Mouse (Mus musculus): Measurements from ENCODE around the gene Fam13c. TPM values are rescaled to one million over a fixed set of nuclear protein-coding genes. Genes with fewer than 3 reads are reported as not detected.
"Not testable (repeated sequence)": the region's sequence is repeated elsewhere in the genome, so short reads cannot be mapped to it uniquely, and the experiment has no call there.

The Fam13c gene
- polyA plus RNA-seq, 1 experiment = 0.69 TPM

DNA sequence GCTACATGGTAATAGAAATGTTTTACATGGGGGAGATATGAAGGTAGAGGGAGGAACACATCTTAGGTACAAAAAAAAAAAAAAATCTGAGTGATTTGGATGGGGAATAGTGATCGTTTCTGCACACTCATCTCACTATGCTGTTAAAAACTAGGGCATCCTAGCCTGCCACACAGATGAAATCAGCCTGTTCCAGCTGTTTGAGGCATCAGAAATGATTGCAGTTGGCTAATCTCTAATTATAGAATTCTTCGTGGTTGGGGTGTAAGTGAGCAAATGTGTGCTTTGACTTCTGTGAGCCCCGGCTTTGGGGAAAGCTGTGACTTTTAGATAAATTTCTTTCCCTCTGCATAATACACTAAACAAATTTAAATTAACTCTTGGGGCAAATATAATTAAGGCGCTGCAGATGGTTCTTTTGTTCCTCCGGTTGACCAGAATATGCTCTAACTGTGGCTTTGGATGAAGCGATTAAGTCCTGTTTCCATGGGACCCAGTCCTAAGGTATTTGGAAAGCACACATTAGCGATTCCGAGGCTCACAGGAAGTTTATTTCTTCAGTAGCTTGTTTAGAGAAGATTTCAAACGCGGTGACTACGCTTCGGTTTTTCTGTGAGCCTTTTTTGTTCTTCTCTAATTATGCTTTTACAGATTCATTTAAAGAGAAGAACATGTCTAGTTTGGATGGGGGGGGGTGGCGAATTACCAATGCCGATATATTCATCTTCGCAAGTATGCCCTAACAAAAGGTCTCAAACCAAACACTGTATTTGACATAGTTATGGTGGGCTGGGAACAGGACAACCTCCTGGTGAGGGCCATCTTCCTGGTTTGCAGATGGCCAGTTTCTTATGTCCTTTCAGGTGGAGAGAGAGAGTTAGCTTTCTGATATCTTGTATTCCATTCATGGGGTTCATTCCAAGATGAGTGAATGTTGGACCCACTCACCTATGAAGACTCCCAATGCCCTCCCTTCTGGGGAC is 20.7 kb upstream of the Fam13c start:
- no peak overlapping the region for H3K27ac ChIP-seq (ENCODE audit: control insufficient read depth, insufficient read depth, low read length)
- no peaks in the 10 kb centered on the region for H3K27me3 ChIP-seq (ENCODE audit: control insufficient read depth, insufficient read depth, low read length)
- H3K4me3 ChIP-seq (ENCODE audit: control insufficient read depth, insufficient read depth, low read length) = no peak overlapping the region
- no peaks in the 10 kb centered on the region for H3K4me1 ChIP-seq (replicated peaks; ENCODE audit: control insufficient read depth, insufficient read depth, low read length)
- no peak for DNase-seq
- H3K36me3 ChIP-seq (ENCODE audit: control insufficient read depth, insufficient read depth, low read length) = no peaks in the 10 kb centered on the region
- TF ChIP-seq POLR2A (IDR thresholded peaks at IDR 0.05; ENCODE audit: control insufficient read depth, extremely low read depth, insufficient read depth, low read length, poor library complexity) = no peak
- TF ChIP-seq CTCF (IDR thresholded peaks at IDR 0.05; ENCODE audit: borderline replicate concordance, control insufficient read depth, extremely low read depth, insufficient read depth, low read length, poor library complexity) = no peak
- 82% methylated on average over 15 of the region's 15 CpGs for WGBS

DNA sequence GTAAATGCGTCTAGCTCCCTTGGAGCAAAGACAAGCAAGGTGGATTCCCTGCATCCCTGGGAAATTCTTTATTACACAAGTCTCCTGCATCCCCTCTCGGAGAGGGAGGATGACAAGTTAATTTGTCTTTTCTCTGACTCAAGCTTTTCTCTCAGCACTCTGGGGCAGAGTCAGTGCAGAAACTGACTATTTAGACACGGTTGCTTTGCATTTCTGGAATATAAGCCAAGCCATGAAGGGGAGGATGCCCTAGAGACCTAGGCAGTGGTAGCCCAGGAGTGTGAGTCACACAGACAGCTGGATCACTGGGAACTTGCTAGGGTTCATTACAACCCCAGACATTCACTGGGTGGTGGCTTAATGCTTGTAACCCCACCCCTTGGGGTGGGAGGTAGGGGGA is 13.9 kb upstream of the Fam13c start:
- no peak for DNase-seq
- no peak overlapping the region for H3K4me3 ChIP-seq (ENCODE audit: control insufficient read depth, insufficient read depth, low read length)
- H3K36me3 ChIP-seq (ENCODE audit: control insufficient read depth, insufficient read depth, low read length) = no peaks in the 10 kb centered on the region
- H3K27ac ChIP-seq (ENCODE audit: control insufficient read depth, insufficient read depth, low read length) = no peak overlapping the region
- no peaks in the 10 kb centered on the region for H3K27me3 ChIP-seq (ENCODE audit: control insufficient read depth, insufficient read depth, low read length)
- TF ChIP-seq POLR2A (IDR thresholded peaks at IDR 0.05; ENCODE audit: control insufficient read depth, extremely low read depth, insufficient read depth, low read length, poor library complexity) (no peak), CTCF (IDR thresholded peaks at IDR 0.05; ENCODE audit: borderline replicate concordance, control insufficient read depth, extremely low read depth, insufficient read depth, low read length, poor library complexity) (no peak)
- no peaks in the 10 kb centered on the region for H3K4me1 ChIP-seq (replicated peaks; ENCODE audit: control insufficient read depth, insufficient read depth, low read length)
- WGBS = 83% methylated on average over 3 of the region's 3 CpGs

DNA sequence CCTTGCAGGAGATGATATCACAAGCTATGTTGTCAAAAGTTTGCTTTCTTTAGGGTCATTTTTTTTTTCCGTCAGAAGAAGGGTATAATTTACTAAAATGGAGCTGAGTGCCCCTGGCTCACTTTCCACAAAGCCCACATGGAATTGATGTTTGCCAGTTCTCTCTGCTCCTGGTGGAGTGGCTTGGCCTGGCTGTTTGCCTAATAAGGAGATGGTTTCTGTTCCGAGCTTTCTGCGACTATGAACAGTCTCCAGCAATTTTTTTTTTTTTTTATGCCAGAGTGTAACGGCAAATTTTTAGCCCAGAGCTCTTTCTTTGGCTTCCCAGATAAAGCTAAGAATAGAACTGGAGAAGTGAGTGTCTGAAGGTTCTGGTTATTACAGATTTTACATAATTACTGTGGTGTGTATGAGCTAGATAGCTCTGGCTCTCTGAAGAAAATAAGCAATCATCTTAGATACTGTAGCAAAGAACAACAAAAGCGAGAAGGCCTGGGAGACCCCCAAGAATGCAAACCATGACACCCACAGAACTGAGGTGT is 12.1 kb upstream of the Fam13c start:
- Histone ChIP-seq H3K4me3 (ENCODE audit: control insufficient read depth, insufficient read depth, low read length) (no peak overlapping the region), H3K27me3 (ENCODE audit: control insufficient read depth, insufficient read depth, low read length) (no peaks in the 10 kb centered on the region), H3K4me1 (replicated peaks; ENCODE audit: control insufficient read depth, insufficient read depth, low read length) (no peaks in the 10 kb centered on the region), H3K36me3 (ENCODE audit: control insufficient read depth, insufficient read depth, low read length) (no peaks in the 10 kb centered on the region), H3K27ac (ENCODE audit: control insufficient read depth, insufficient read depth, low read length) (no peak overlapping the region)
- DNase-seq = no peak
- TF ChIP-seq CTCF (IDR thresholded peaks at IDR 0.05; ENCODE audit: borderline replicate concordance, control insufficient read depth, extremely low read depth, insufficient read depth, low read length, poor library complexity) (no peak), POLR2A (IDR thresholded peaks at IDR 0.05; ENCODE audit: control insufficient read depth, extremely low read depth, insufficient read depth, low read length, poor library complexity) (no peak)
- 90% methylated on average over 5 of the region's 5 CpGs for whole genome bisulfite sequencing

DNA sequence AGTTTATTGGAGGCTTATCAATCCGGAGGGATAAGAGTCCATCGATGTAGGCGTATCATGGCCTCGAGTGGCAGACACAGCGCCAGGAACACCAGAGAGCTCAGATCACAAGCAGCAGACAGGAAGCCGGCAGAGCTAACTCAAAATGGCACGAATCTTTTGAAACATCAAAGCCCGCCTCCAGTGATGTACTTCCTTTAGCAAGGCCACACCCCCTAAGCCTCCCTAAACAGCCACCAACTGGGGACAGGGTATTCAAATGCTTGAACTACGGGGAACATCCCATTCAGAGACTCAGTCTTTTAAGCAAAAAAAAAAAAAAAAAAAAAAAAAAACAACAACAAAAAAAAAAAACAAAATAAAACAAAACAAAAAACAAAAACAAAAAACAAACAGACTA is 10.9 kb upstream of the Fam13c start:
- Histone ChIP-seq H3K27me3 (ENCODE audit: control insufficient read depth, insufficient read depth, low read length) (no peaks in the 10 kb centered on the region), H3K4me3 (ENCODE audit: control insufficient read depth, insufficient read depth, low read length) (no peak overlapping the region), H3K4me1 (replicated peaks; ENCODE audit: control insufficient read depth, insufficient read depth, low read length) (no peaks in the 10 kb centered on the region), H3K27ac (ENCODE audit: control insufficient read depth, insufficient read depth, low read length) (no peak overlapping the region), H3K36me3 (ENCODE audit: control insufficient read depth, insufficient read depth, low read length) (no peaks in the 10 kb centered on the region)
- TF ChIP-seq CTCF (IDR thresholded peaks at IDR 0.05; ENCODE audit: borderline replicate concordance, control insufficient read depth, extremely low read depth, insufficient read depth, low read length, poor library complexity) (no peak), POLR2A (IDR thresholded peaks at IDR 0.05; ENCODE audit: control insufficient read depth, extremely low read depth, insufficient read depth, low read length, poor library complexity) (no peak)
- WGBS = 97% methylated on average over 9 of the region's 9 CpGs
- no peak for DNase-seq

DNA sequence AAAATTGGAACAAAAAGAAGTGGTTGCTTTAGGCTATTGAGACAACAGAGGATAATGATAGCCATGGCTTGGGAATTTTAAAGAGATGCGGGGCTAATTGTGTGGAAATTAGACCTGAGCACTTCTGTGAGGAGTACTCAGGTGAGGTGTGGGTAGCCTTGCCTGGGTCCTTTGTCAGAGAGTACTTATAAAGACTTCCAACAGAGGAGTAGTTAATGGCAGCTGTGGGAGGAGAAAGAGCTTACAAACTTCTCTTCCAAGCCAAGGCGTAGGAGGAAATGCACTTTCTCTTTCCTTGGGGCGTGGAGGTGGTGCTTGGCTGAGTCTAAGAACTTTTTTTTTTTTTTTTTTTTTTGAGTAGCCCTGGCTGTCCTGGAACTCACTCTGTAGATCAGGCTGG is 6.9 kb upstream of the Fam13c start:
- Histone ChIP-seq H3K36me3 (ENCODE audit: control insufficient read depth, insufficient read depth, low read length) (no peaks in the 10 kb centered on the region), H3K4me3 (ENCODE audit: control insufficient read depth, insufficient read depth, low read length) (no peak overlapping the region), H3K4me1 (replicated peaks; ENCODE audit: control insufficient read depth, insufficient read depth, low read length) (no peaks in the 10 kb centered on the region), H3K27ac (ENCODE audit: control insufficient read depth, insufficient read depth, low read length) (no peak overlapping the region), H3K27me3 (ENCODE audit: control insufficient read depth, insufficient read depth, low read length) (no peaks in the 10 kb centered on the region)
- 91% methylated on average over 3 of the region's 3 CpGs for WGBS
- TF ChIP-seq CTCF (IDR thresholded peaks at IDR 0.05; ENCODE audit: borderline replicate concordance, control insufficient read depth, extremely low read depth, insufficient read depth, low read length, poor library complexity) = no peak
- DNase-seq = no peak

DNA sequence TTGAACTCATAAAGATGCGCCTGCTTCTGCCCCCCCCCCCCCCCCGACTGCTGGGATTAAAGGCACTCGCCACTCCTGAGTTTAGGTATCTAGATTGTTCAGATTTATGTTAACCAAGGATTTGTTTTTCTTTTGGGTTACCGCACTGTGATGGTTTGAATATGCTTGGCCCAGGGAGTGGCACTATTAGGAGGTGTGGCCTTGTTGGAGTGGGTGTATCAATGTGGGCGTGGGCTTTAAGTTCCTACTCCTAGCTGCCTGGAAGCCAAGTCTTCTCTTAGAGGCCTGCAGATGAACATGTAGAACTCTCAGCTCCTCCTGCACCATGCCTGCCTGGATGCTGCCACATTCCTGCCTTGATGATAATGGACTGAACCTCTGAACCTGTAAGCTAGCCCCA is 6.5 kb upstream of the Fam13c start:
- DNase-seq; H3K27ac ChIP-seq (ENCODE audit: control insufficient read depth, insufficient read depth, low read length); H3K4me3 ChIP-seq (ENCODE audit: control insufficient read depth, insufficient read depth, low read length); H3K27me3 ChIP-seq (ENCODE audit: control insufficient read depth, insufficient read depth, low read length); H3K36me3 ChIP-seq (ENCODE audit: control insufficient read depth, insufficient read depth, low read length); H3K4me1 ChIP-seq (replicated peaks; ENCODE audit: control insufficient read depth, insufficient read depth, low read length): not testable (repeated sequence)
- WGBS = 83% methylated on average over 5 of the region's 5 CpGs
